Mouse (Mus musculus) ovary, postnatal 14 days (tissue): ENCODE data around the gene Gbp10.
"Not testable (repeated sequence)": the region's sequence is repeated elsewhere in the genome, so short reads cannot be mapped to it uniquely, and the experiment has no call there.

Experiments used
- DNase-seq: peaks from one replicate; pipeline ENCODE4 v3.0.0; 2022; ENCODE audit warnings: low spot score

The Gbp10 gene

DNA sequence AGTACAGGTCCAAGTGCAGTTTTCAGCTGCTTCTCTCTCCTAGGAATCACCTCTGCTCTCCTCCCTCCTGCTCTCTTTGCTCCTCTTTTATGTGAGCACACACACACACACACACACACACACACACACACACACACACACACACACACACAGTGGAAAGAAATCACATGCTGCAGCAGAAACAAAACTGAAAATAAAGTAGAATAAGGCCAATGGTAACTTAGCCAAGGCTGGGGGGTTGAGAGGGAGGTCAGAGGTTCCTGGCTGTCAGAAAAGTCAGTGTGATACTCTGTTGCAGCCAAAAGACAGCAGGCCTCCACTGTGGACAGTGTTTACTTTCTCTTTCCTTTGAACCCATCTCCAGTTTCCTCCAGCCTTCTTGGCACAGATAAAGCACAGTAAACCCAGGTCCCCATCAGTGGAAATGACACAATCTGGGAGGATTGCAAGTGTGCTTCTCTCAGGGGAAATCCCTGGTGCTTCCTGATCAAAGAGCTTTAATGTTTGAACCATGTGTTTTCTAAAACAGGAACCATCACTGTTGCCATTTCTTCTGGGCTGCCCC lies at the start of gene Gbp10:
TSS of gene Gbp10 (minus strand) at position 51 of the 565 bp plus-strand sequence.
- DNase-seq: peak; percentile 10

DNA sequence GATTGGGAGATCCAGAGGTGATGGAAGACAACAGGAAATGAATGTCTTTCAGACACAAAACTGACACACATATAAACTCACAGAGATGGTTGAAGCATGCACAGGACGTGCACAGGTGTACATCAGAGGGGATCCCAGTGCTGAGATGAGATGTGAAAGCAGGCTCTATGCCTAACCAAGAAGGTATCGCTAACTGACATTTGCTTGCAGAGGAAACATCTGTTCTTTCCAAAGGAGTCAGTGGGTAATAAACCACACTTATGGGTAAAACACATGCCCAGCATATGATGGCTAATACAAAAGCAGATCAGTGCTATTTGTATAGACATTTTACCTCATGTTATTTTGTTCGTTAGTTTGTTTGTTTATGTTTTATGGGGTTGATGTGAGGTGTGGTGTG lies 21.3 kb upstream of the Gbp10 start:
- not testable (repeated sequence) for DNase-seq

DNA sequence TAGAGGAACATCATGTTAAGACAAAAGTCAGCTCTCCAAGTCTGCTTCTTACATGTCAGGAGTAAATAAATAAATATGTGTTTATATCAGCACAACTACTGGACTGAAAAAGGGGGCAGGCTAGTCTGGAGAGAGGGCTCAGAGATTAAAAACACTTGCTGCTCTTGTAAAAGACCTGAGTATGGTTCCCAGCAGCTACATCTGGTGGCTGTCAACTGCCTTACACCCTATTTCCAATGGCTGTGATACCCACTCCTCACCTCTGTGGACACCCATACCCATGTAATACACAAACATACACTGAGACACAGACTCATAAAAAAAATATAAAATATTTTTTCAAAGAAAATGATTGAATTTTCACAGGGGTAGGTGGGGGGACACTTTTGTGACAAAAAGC lies 13.2 kb upstream of the Gbp10 start:
- DNase-seq: no peak

DNA sequence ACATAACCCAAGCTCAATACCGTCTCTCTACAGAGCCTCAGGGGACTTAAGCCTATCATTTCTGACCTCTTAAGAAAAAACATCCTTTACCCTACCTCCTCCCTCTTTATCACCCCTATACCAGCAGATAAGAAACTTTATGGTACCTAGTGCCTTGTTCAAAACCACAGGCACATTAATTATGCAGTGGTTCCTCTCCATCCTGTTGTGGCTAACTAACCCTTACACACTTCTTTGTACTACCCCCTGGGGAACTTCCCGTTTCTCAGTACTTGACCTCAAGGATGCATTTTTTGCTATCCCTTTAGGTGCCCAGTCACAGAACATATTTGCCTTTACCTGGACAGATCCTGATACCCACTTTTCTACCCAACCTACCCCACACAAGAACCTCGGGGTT lies 5.4 kb upstream of the Gbp10 start:
- DNase-seq: not testable (repeated sequence)

DNA sequence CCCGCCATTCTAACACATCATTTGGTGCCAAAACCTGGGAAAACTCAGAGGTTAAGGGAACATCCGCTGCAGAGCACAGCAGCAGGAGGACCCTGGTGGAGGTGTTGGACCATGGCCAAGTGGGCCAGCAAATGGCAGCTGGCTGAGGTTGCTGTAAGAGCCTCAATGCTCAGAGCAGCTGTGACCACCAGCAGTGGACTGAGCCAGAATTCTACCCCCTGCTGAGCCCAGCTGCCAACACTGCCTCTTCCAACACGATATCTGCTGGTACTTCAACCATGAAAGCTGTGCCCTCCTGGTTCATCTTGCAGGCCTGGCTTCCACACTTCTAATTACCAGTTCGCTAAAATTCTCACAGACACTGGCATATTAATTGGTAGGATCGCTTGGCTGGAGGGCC lies 1.6 kb upstream of the Gbp10 start:
- DNase-seq: not testable (repeated sequence)

DNA sequence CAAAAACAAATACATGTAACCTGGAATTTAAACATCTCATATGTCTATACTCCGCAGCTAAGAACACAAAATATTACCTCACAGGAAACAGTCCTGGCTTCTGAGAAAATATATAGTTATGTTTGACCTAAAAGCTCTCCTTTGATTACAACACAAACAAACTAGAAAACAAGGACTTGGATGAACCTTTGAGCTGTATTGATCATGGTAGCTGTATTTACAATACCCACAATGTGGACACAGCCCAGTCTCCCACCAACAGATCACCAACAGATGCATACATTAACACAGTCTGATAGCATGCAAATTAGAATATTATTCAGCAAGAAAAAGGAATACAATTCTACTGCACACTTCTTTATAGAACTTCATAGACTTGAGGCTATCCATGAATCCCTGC lies 931 bp downstream of the Gbp10 start:
- DNase-seq: not testable (repeated sequence)

DNA sequence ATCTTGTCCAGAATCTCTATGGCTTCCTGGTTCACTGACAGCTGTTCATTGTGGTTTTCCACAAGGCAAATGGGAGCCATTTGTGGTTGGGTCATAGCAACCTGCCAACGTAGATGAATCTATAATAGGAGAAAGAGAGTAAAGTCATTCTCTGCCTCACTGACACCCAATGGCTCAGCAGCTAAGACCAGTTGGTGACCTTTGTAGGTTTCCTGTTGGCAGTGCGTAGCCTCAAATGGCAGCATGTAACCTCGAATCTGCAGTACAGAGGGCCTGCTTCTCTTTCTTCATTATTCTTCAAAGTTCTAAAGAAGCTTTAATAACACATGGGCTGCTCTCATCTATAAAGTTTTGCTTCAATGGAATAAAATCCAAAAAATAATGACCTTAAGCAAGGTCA lies 3.3 kb downstream of the Gbp10 start:
- DNase-seq: not testable (repeated sequence)

DNA sequence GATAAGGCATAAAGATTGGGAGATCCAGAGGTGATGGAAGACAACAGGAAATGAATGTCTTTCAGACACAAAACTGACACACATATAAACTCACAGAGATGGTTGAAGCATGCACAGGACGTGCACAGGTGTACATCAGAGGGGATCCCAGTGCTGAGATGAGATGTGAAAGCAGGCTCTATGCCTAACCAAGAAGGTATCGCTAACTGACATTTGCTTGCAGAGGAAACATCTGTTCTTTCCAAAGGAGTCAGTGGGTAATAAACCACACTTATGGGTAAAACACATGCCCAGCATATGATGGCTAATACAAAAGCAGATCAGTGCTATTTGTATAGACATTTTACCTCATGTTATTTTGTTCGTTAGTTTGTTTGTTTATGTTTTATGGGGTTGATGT lies 30.4 kb downstream of the Gbp10 start:
- not testable (repeated sequence) for DNase-seq

DNA sequence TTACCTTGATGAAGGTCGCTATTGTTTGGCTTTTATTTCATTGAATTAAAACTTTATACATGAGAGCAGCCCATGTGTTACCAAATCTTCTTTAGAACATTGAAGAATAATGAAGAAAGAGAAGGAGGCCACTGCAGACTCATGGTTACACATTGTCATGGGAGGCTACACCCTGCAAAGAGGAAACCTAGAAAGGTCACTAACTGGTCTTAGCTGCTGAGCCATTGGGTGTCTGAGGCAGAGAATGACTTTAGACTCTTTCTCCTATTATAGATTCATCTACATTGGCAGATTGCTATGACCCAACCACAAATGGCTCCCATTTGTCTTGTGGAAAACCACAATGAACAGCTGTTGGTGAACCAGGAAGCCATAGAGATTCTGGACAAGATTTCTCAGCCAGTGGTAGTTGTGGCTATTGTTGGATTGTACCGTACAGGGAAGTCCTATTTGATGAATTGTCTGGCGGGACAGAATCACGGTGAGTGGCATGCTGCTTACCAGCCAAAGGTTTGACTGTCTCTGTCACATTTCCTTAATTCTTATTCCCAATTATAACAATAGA lies 38.5 kb downstream of the Gbp10 start:
- not testable (repeated sequence) for DNase-seq

DNA sequence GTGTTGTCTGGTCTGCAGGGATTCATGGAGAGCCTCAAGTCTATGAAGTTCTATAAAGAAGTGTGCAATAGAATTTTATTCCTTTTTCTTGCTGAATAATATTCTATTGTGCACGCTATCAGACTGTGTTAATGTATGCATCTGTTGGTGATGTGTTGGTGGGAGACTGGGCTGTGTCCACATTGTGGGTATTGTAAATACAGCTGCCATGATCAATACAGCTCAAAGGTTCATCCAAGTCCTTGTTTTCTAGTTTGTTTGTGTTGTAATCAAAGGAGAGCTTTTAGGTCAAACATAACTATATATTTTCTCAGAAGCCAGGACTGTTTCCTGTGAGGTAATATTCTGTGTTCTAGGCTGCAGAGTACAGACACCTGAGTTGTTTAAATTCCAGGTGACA lies 40.2 kb downstream of the Gbp10 start:
- DNase-seq: not testable (repeated sequence)

DNA sequence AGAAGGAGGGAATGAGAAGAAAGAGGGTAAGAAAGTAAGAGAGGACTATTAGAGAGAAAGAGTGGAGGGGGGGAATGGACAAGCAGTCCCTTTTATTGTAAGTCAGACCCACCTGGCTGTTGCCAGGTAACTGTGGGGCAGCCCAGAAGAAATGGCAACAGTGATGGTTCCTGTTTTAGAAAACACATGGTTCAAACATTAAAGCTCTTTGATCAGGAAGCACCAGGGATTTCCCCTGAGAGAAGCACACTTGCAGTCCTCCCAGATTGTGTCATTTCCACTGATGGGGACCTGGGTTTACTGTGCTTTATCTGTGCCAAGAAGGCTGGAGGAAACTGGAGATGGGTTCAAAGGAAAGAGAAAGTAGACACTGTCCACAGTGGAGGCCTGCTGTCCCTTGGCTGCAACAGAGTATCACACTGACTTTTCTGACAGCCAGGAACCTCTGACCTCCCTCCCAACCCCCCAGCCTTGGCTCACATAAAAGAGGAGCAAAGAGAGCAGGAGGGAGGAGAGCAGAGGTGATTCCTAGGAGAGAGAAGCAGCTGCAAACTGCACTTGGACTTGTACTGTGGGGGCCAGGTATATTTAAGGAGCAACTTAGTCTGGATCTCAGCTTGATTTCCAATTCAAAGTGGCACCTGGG lies 41.3 kb downstream of the Gbp10 start:
- DNase-seq: not testable (repeated sequence)

DNA sequence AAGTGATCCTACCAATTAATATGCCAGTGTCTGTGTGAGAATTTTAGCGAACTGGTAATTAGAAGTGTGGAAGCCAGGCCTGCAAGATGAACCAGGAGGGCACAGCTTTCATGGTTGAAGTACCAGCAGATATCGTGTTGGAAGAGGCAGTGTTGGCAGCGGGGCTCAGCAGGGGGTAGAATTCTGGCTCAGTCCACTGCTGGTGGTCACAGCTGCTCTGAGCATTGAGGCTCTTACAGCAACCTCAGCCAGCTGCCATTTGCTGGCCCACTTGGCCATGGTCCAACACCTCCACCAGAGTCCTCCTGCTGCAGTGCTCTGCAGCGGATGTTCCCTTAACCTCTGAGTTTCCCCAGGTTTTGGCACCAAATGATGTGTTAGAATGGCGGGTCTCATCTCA lies 43.0 kb downstream of the Gbp10 start:
- not testable (repeated sequence) for DNase-seq

DNA sequence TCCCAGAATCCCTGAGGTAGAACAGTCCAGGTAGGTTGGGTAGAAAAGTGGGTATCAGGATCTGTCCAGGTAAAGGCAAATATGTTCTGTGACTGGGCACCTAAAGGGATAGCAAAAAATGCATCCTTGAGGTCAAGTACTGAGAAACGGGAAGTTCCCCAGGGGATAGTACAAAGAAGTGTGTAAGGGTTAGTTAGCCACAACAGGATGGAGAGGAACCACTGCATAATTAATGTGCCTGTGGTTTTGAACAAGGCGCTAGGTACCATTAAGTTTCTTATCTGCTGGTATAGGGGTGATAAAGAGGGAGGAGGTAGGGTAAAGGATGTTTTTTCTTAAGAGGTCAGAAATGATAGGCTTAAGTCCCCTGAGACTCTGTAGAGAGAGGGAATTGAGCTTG lies 46.8 kb downstream of the Gbp10 start:
- not testable (repeated sequence) for DNase-seq

DNA sequence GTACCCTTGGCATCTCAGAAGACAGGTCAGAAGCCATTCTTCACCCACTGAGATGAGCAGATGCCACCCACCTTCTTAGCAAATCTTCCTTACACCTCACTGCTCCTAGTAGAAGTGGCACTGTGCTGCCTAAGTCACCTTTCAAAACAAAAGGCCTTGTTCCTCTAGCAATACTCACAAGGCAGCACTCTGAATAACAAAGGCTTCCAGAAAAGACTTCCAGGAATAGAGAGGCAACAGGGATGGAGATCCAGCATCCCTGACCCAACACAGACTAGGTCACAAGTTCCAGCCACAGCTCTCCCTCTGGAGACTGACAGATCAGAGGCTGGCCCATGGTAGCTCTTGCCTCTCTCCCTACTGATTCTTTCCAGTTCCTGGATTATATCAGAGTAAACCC lies 57.9 kb downstream of the Gbp10 start:
- DNase-seq: no peak
